Mouse (Mus musculus) cortical plate, adult 2 months (tissue): Measurements from ENCODE around the gene Snx4. TPM values are rescaled to one million over a fixed set of nuclear protein-coding genes. Genes with fewer than 3 reads are reported as not detected.
A peak's percentile ranks its signal among the peaks of the same experiment; 100 is the strongest.
"Not testable (repeated sequence)": the region's sequence is repeated elsewhere in the genome, so short reads cannot be mapped to it uniquely, and the experiment has no call there.

Experiments
- H3K27ac ChIP-seq: fragments of 200-500 bp; 2 replicates; pipeline ENCODE4 v1.5.1; 2012; ENCODE audit warnings: low read length, control low read depth, inconsistent platforms; ENCODE audit not compliant: insufficient read depth
- H3K4me1 ChIP-seq: fragments of 200-500 bp; 2 replicates; pipeline ENCODE4 v1.6.1; 2011; ENCODE audit warnings: low read length; ENCODE audit not compliant: control insufficient read depth, insufficient read depth
- H3K4me3 ChIP-seq: fragments of 200-500 bp; 2 replicates; pipeline ENCODE4 v1.5.1; 2011; ENCODE audit warnings: mild to moderate bottlenecking, low read length, control low read depth; ENCODE audit not compliant: insufficient read depth
- CTCF ChIP-seq: fragments of 200-500 bp; IDR thresholded peaks from 2 replicates; pipeline ENCODE4 v1.5.1; 2011; ENCODE audit warnings: mild to moderate bottlenecking, control low read depth, low read length; ENCODE audit not compliant: insufficient read depth; ENCODE audit errors: extremely low read depth
- POLR2A ChIP-seq: fragments of 200-500 bp; IDR thresholded peaks from 2 replicates; pipeline ENCODE4 v1.6.1; 2011; ENCODE audit warnings: mild to moderate bottlenecking, low read length, control low read depth; ENCODE audit not compliant: insufficient read depth; ENCODE audit errors: extremely low read depth
- polyA plus RNA-seq: library from polyadenylated mRNA; depleted of rRNA; stranded (reverse); fragments of >200 nt; gene quantifications from 2 replicates; pipeline ENCODE4 v1.2.3, GENCODE M21; 2012; rRNA removed

Gene Snx4
- polyA plus RNA-seq: 24.3 and 24.5 TPM in 2 replicates

- Histone ChIP-seq H3K4me1 (peaks cover 2% of the 10 kb centered on the region; the same call in 1 of the 2 replicates), H3K4me3 (peak within 1 kb of the TSS; percentile 71), H3K27ac (peak within 1 kb of the TSS; percentile 85)
- peak; percentile 73 for TF ChIP-seq POLR2A
- TF ChIP-seq CTCF: no peak
Measured at GRCm38 (mm10) chr16:33251194-33252051, at the start of gene Snx4. Snx4 (plus strand) TSS chr16:33251442.

- Histone ChIP-seq H3K4me3 (no peak overlapping the region), H3K27ac (no peak overlapping the region), H3K4me1 (no peaks in the 10 kb centered on the region)
- no peak for TF ChIP-seq POLR2A
Measured at GRCm38 (mm10) chr16:33210812-33211211, 40.4 kb upstream of the Snx4 start.

- Histone ChIP-seq H3K4me3 (no peak overlapping the region), H3K4me1 (no peaks in the 10 kb centered on the region), H3K27ac (no peak overlapping the region)
- no peak for TF ChIP-seq CTCF
- TF ChIP-seq POLR2A: no peak
Measured at GRCm38 (mm10) chr16:33216313-33217003, 34.8 kb upstream of the Snx4 start.

GRCm38 (mm10) chr16:33217553-33218085 is 33.6 kb upstream of the Snx4 start:
- not testable (repeated sequence) for H3K27ac ChIP-seq, H3K4me1 ChIP-seq

GRCm38 (mm10) chr16:33222482-33222881 is 28.8 kb upstream of the Snx4 start:
- Histone ChIP-seq H3K4me3 (no peak overlapping the region), H3K4me1 (no peaks in the 10 kb centered on the region), H3K27ac (no peak overlapping the region)
- no peak for TF ChIP-seq CTCF
- TF ChIP-seq POLR2A: no peak

More at GRCm38 (mm10) chr16:33217553-33218085, 33.6 kb upstream of the Snx4 start:
- not testable (repeated sequence) for H3K4me3 ChIP-seq

GRCm38 (mm10) chr16:33224381-33224780 is 26.9 kb upstream of the Snx4 start:
- Histone ChIP-seq H3K4me3 (no peak overlapping the region), H3K27ac (no peak overlapping the region), H3K4me1 (no peaks in the 10 kb centered on the region)
- TF ChIP-seq POLR2A (no peak), CTCF (no peak)

- Histone ChIP-seq H3K27ac (no peak overlapping the region), H3K4me1 (0 out of 2 replicates have a peak, but pooled peaks cover 1% of the 10 kb centered on the region), H3K4me3 (no peak overlapping the region)
- TF ChIP-seq CTCF (no peak), POLR2A (no peak)
Measured at GRCm38 (mm10) chr16:33234128-33234527, 17.1 kb upstream of the Snx4 start.

GRCm38 (mm10) chr16:33236151-33236550 is 15.1 kb upstream of the Snx4 start:
- no peak for TF ChIP-seq CTCF
- no peak for TF ChIP-seq POLR2A
- Histone ChIP-seq H3K4me3 (no peak overlapping the region), H3K27ac (no peak overlapping the region), H3K4me1 (0 out of 2 replicates have a peak, but pooled peaks cover 1% of the 10 kb centered on the region)

- TF ChIP-seq CTCF (no peak), POLR2A (no peak)
- Histone ChIP-seq H3K4me1 (no peaks in the 10 kb centered on the region), H3K27ac (no peak overlapping the region), H3K4me3 (no peak overlapping the region)
Measured at GRCm38 (mm10) chr16:33239305-33239704, 11.9 kb upstream of the Snx4 start.

- TF ChIP-seq POLR2A (no peak), CTCF (no peak)
- Histone ChIP-seq H3K27ac (no peak overlapping the region), H3K4me3 (no peak overlapping the region), H3K4me1 (no peaks in the 10 kb centered on the region)
Measured at GRCm38 (mm10) chr16:33242046-33242445, 9.2 kb upstream of the Snx4 start.
